Mouse (Mus musculus): ENCODE results near the gene Chst3.
A peak's percentile ranks its signal among the peaks of the same experiment; 100 is the strongest.
"Not testable (repeated sequence)": the region's sequence is repeated elsewhere in the genome, so short reads cannot be mapped to it uniquely, and the experiment has no call there.

Gene Chst3

GRCm38 (mm10) chr10:60162184-60162972, 56.7 kb downstream of the Chst3 start:
- peak; percentile 92 for DNase-seq (ENCODE audit: low read depth, low spot score)

GRCm38 (mm10) chr10:60161397-60161796, 57.7 kb downstream of the Chst3 start:
- peak; percentile 72 for DNase-seq (ENCODE audit: low read depth, low spot score)

- no peak for DNase-seq (ENCODE audit: low read depth, low spot score)
Measured at GRCm38 (mm10) chr10:60158144-60158543, 60.9 kb downstream of the Chst3 start.

GRCm38 (mm10) chr10:60156016-60156415, 63.0 kb downstream of the Chst3 start:
- no peak for DNase-seq (ENCODE audit: low read depth, low spot score)

GRCm38 (mm10) chr10:60151107-60151663, 67.9 kb downstream of the Chst3 start:
- DNase-seq (ENCODE audit: low read depth, low spot score) = peak; percentile 61

- peak; percentile 87 for DNase-seq (ENCODE audit: low read depth, low spot score)
Measured at GRCm38 (mm10) chr10:60148087-60148486, 71.0 kb downstream of the Chst3 start.

GRCm38 (mm10) chr10:60147510-60148047, 71.5 kb downstream of the Chst3 start:
- not testable (repeated sequence) for DNase-seq (ENCODE audit: low read depth, low spot score)

GRCm38 (mm10) chr10:60141656-60142160, 77.4 kb downstream of the Chst3 start:
- DNase-seq (ENCODE audit: low read depth, low spot score) = no peak

GRCm38 (mm10) chr10:60140751-60141150, 78.3 kb downstream of the Chst3 start:
- DNase-seq (ENCODE audit: low read depth, low spot score) = no peak

- DNase-seq (ENCODE audit: low read depth, low spot score) = no peak
Measured at GRCm38 (mm10) chr10:60138680-60139079, 80.4 kb downstream of the Chst3 start.

GRCm38 (mm10) chr10:60136935-60137334, 82.1 kb downstream of the Chst3 start:
- no peak for DNase-seq (ENCODE audit: low read depth, low spot score)

- DNase-seq (ENCODE audit: low read depth, low spot score) = not testable (repeated sequence)
Measured at GRCm38 (mm10) chr10:60136010-60136409, 83.0 kb downstream of the Chst3 start.

GRCm38 (mm10) chr10:60134201-60134600, 84.9 kb downstream of the Chst3 start:
- no peak for DNase-seq (ENCODE audit: low read depth, low spot score)

GRCm38 (mm10) chr10:60133501-60133900, 85.6 kb downstream of the Chst3 start:
- no peak for DNase-seq (ENCODE audit: low read depth, low spot score)

Measured in A20 (cell line).